Mouse (Mus musculus): ENCODE data around the gene Sidt1.

Gene Sidt1

GRCm38 (mm10) chr16:44249985-44250384 is 83.0 kb downstream of the Sidt1 start:
- DNase-seq (ENCODE audit: low spot score): no peak

GRCm38 (mm10) chr16:44243323-44243722 is 89.7 kb downstream of the Sidt1 start:
- DNase-seq (ENCODE audit: low spot score): no peak

GRCm38 (mm10) chr16:44242633-44243032 is 90.4 kb downstream of the Sidt1 start:
- DNase-seq (ENCODE audit: low spot score): peak; percentile 69

GRCm38 (mm10) chr16:44240406-44240805 is 92.6 kb downstream of the Sidt1 start:
- DNase-seq (ENCODE audit: low spot score): no peak

- DNase-seq (ENCODE audit: low spot score): no peak
Measured at GRCm38 (mm10) chr16:44238835-44239263, 94.1 kb downstream of the Sidt1 start.

GRCm38 (mm10) chr16:44237836-44238235 is 95.2 kb downstream of the Sidt1 start:
- DNase-seq (ENCODE audit: low spot score): no peak

GRCm38 (mm10) chr16:44233019-44233418 is 100.0 kb downstream of the Sidt1 start:
- no peak for DNase-seq (ENCODE audit: low spot score)

GRCm38 (mm10) chr16:44226706-44227291 is 106.2 kb downstream of the Sidt1 start:
- DNase-seq (ENCODE audit: low spot score): no peak

- no peak for DNase-seq (ENCODE audit: low spot score)
Measured at GRCm38 (mm10) chr16:44221463-44221862, 111.5 kb downstream of the Sidt1 start.

GRCm38 (mm10) chr16:44216417-44216816 is 116.6 kb downstream of the Sidt1 start:
- no peak for DNase-seq (ENCODE audit: low spot score)

GRCm38 (mm10) chr16:44215513-44215912 is 117.5 kb downstream of the Sidt1 start:
- DNase-seq (ENCODE audit: low spot score): no peak

- DNase-seq (ENCODE audit: low spot score): no peak
Measured at GRCm38 (mm10) chr16:44212703-44213102, 120.3 kb downstream of the Sidt1 start.

- DNase-seq (ENCODE audit: low spot score): no peak
Measured at GRCm38 (mm10) chr16:44211054-44211414, 122.0 kb downstream of the Sidt1 start.

GRCm38 (mm10) chr16:44210156-44211053 is 122.6 kb downstream of the Sidt1 start:
- DNase-seq (ENCODE audit: low spot score): no peak

- DNase-seq (ENCODE audit: low spot score): no peak
Measured at GRCm38 (mm10) chr16:44205973-44206372, 127.0 kb downstream of the Sidt1 start.

- no peak for DNase-seq (ENCODE audit: low spot score)
Measured at GRCm38 (mm10) chr16:44204331-44204730, 128.7 kb downstream of the Sidt1 start.

GRCm38 (mm10) chr16:44200146-44200545 is 132.8 kb downstream of the Sidt1 start:
- no peak for DNase-seq (ENCODE audit: low spot score)

- DNase-seq (ENCODE audit: low spot score): no peak
Measured at GRCm38 (mm10) chr16:44199066-44199703, 133.8 kb downstream of the Sidt1 start.

GRCm38 (mm10) chr16:44190968-44191367 is 142.0 kb downstream of the Sidt1 start:
- no peak for DNase-seq (ENCODE audit: low spot score)

Measured in ovary, postnatal 36 days (tissue).